Mouse (Mus musculus): ENCODE measurements at regions not wholly inside any gene's neighbourhood (a gene's known extent, or its start where the extent isn't known, plus 50 kb on each side); places are given as distances from the start of the nearest gene placed in this dataset.

DNA sequence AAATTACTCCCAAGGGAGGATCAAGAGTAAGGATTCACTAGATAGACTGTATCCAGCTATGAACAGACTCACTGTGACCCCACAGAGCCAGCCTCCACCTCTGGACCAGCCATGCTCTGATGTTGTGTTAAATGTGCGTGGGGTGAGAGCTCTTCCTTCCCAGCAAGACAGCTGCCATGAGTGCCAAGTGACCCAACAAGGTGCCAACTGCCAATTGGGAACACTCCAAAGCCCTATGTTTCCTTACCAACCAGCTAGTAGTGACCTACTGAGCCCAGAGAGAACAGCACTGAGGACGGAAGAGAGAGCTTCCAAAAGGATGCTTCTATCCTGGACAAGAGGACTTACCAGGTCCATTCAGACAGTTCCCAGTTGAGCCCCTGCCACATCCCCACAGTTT lies 241.3 kb upstream of the Pabpc6 start:
- Histone ChIP-seq H3K4me3 (no peak overlapping the region), H3K27ac (no peak overlapping the region)
- DNase-seq = no peak
- intact Hi-C loops (cut with DNase I) = no loop called here
- TF ChIP-seq CTCF (IDR thresholded peaks at IDR 0.05) = no peak

GRCm38 (mm10) chr17:9907077-9907476 lies 237.6 kb upstream of the Pabpc6 start:
- H3K27ac ChIP-seq = no peak overlapping the region
- TF ChIP-seq CTCF (IDR thresholded peaks at IDR 0.05) = no peak
- intact Hi-C loops (cut with DNase I) = no loop called here
- DNase-seq = no peak
- H3K4me3 ChIP-seq = no peak overlapping the region

DNA sequence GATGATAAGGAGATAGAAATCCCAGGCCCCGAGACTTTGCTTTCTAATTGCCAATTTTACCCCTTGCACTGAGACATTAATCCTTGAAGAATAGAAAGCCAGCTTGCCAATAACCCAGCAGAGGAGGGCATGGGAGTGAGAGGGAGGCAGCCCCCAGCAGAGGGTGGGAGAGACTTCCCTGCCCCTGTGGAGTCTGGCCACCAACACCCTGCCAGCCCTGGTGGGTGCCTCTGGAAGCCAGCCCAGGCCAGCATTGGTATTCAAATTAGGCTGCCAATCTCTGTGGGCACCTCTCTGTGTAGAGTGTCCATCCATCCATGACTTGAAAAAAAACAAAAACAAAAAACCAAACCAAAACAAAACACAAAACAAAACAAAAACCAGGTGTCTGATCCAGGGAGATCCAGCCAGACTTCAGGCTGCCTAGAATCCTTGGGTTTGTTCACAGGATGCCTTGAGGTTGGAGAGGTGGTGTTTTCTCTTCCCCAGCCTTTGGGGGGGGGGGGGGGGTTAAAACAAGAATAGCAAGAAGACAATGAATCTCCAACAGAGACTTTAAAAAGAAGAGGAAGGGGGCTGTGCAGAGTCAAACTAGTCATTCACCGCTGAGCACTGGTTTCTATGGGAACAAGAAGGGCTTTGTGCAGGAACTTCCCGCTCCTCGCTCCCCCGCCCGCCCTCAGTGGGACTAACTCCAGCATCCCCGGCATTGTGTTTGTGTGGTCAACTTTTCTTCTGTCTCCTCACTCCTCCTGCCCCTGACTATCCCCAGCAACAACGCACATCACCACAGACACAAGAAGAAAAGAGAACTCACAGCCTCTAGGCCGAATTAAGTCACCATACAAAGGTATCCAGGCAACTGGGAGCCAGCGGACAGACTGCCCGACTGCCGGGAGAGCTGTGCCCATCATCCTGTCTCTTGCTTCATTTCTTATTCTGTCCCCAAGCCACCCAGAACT lies 236.3 kb upstream of the Pabpc6 start:
- peak overlapping the region; percentile 38 for H3K4me3 ChIP-seq
- intact Hi-C loops (cut with DNase I) = no loop called here
- peak; percentile 35 for DNase-seq
- TF ChIP-seq CTCF (IDR thresholded peaks at IDR 0.05) = no peak
- no peak overlapping the region for H3K27ac ChIP-seq

- no peak overlapping the region for H3K4me3 ChIP-seq
- TF ChIP-seq CTCF (IDR thresholded peaks at IDR 0.05) = no peak
- intact Hi-C loops (cut with DNase I) = no loop called here
- H3K27ac ChIP-seq = no peak overlapping the region
- DNase-seq = no peak
Measured at GRCm38 (mm10) chr17:9904525-9904991, 235.0 kb upstream of the Pabpc6 start.

DNA sequence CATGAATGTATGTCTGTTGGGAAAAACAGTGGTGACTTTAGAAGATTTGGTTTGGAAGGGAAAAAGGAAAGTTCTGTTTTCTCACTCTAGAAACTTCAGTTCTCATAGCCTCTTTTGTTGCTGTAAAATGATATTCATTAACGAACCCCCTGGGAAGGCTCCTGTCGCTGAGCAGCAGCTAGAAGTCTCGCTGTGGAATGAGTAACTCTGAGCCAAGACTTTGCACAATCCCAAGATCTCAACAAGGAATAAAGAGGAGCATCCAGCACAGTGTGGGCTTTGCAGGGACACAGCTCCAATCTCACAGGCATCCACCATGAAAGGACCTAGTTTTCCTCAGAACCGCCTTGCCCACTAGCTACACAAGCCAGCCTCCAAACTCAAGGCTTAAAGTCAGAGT lies 233.8 kb upstream of the Pabpc6 start:
- Histone ChIP-seq H3K4me3 (no peak overlapping the region), H3K27ac (no peak overlapping the region)
- intact Hi-C loops (cut with DNase I) = no loop called here

DNA sequence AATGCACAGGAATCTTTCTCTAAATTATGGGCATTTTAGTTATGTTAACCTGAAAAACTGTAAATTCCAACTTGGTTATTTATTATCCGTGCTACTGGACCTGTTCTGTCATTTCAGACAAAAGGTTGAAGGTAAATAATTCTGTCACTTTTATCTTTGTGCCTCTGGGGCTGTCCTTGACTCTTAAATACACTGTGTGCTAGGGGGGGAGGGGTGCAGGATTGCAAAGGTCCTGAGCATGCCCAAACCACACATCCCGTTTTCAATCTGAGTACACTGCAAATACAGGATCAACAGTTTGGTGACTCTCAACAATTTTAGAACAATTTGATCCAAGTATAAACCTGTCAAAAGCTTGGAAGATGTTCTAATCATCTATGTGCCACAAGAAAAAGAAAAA lies 227.4 kb upstream of the Pabpc6 start:
- Histone ChIP-seq H3K27ac (peak overlapping the region; percentile 91; the same call in 1 of the 2 replicates), H3K4me3 (no peak overlapping the region)
- TF ChIP-seq CTCF (IDR thresholded peaks at IDR 0.05) = no peak
- intact Hi-C loops (cut with DNase I) = loop anchor here (10.0 kb wide), 1 partner anchor 598 kb away; no protein-coding TSS in a partner anchor
- no peak for DNase-seq

More for the DNA sequence above, 233.8 kb upstream of the Pabpc6 start:
- DNase-seq = no peak
- TF ChIP-seq CTCF (IDR thresholded peaks at IDR 0.05) = no peak

GRCm38 (mm10) chr17:9895686-9896082 lies 226.2 kb upstream of the Pabpc6 start:
- Histone ChIP-seq H3K4me3 (peak overlapping the region; percentile 25; the same call in 1 of the 2 replicates), H3K27ac (peak overlapping the region; percentile 91)
- TF ChIP-seq CTCF (IDR thresholded peaks at IDR 0.05) = no peak
- peak; percentile 52 for DNase-seq
- intact Hi-C loops (cut with DNase I) = loop anchor here (2.0 to 10.0 kb wide), 3 partner anchors 137 to 599 kb away; no protein-coding TSS in a partner anchor

DNA sequence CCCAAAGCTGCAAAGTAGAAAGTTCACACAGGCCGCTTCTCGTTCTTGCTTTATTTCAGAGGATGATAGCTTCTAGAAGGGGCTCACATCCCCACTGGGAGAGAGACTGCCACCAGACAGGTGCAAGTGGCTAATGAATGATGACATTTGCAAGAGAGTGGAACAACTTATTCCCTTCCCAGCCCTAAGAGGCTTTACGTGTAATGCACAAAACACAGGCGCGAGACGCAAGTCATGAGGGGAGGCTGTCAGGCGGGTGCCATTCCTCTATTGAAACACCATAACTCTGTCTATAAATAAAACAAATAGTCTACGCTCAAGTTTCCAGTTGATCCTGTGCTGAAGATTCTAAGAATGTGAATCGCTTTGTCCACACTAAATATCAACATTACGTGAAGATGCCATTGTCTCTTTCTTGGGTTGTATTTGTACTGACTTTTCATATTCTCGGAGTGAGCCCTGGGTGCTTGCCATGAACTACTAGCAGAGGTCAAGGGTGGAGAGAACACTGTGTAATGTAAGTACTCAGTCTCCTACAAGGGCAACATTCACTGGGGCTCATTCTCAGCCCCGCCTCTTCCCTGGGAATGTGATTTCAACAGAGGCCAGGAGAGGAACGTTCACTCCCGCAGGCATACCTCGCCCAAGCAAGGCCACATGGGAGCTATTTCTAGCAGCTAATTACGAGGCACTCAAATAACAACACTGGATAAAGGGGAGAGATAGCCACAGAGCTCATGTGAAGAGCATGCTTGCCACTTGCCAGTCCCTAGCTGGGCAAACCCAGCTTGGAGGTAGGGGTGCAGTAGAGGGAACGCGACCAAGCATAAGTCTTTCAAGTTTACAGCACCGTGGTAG lies 225.5 kb upstream of the Pabpc6 start:
- DNase-seq = peak; percentile 86
- TF ChIP-seq CTCF (IDR thresholded peaks at IDR 0.05) = no peak
- Histone ChIP-seq H3K4me3 (peak overlapping the region; percentile 25; the same call in 1 of the 2 replicates), H3K27ac (peak overlapping the region; percentile 91)
- intact Hi-C loops (cut with DNase I) = loop anchor here (2.0 to 10.0 kb wide), 3 partner anchors 136 to 600 kb away; no protein-coding TSS in a partner anchor

- H3K4me3 ChIP-seq = no peak overlapping the region
- intact Hi-C loops (cut with DNase I) = loop anchor here (2.0 to 10.0 kb wide), 4 partner anchors 129 to 601 kb away; no protein-coding TSS in a partner anchor
- H3K27ac ChIP-seq = peak overlapping the region; percentile 91
- peak; percentile 38 for DNase-seq
- peak; percentile 60 for TF ChIP-seq CTCF (IDR thresholded peaks at IDR 0.05)
Measured at GRCm38 (mm10) chr17:9893966-9894365, 224.4 kb upstream of the Pabpc6 start.

- no peak for DNase-seq
- no peak for TF ChIP-seq CTCF (IDR thresholded peaks at IDR 0.05)
- intact Hi-C loops (cut with DNase I) = loop anchor here (2.0 to 10.0 kb wide), 2 partner anchors 128 to 602 kb away; no protein-coding TSS in a partner anchor
- H3K27ac ChIP-seq = peak overlapping the region; percentile 20; the same call in 1 of the 2 replicates
- H3K4me3 ChIP-seq = no peak overlapping the region
Measured at GRCm38 (mm10) chr17:9892776-9893175, 223.3 kb upstream of the Pabpc6 start.

DNA sequence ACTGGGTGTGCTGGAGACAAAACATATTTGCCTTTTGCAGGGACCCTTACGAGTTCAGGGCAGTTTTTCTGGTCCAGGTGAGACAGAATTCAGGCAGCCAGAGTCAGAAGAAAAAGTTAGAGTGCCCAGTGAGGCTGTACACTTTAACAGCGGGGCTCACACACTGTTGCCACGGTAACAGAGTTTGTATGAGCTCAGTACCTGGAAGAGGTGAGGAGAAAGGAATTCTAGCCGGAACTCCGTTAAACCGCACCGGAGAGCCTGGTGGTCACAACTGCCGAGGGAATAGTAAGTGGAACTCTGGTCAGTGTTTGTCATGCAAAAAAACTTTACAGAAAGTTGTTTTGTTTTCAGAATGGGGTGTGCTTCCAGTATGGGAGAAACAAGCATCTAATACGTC lies 222.6 kb upstream of the Pabpc6 start:
- DNase-seq = no peak
- intact Hi-C loops (cut with DNase I) = loop anchor here (2.0 to 10.0 kb wide), 2 partner anchors 127 to 603 kb away; no protein-coding TSS in a partner anchor
- Histone ChIP-seq H3K27ac (no peak overlapping the region), H3K4me3 (no peak overlapping the region)
- TF ChIP-seq CTCF (IDR thresholded peaks at IDR 0.05) = no peak

DNA sequence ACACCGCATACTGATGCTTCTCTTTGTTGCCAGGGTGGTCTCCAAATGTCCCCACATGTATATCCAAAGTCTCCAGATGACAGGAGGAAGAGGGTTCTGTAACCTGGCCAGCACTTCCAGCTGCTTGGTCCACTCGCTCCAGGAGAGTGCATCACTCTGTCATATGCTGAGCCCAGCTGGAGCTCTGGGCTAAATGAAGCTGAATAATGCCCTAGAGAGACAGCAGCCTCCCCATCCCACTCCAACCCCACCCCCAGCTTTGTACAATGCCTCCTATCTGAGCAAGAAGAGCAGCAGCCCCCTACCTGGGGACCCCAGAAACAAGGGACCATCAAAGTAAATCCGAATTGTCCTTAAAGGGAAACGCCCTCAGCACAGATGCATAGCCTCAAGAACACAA lies 219.0 kb upstream of the Pabpc6 start:
- DNase-seq = no peak
- H3K4me3 ChIP-seq = no peak overlapping the region
- no peak for TF ChIP-seq CTCF (IDR thresholded peaks at IDR 0.05)
- intact Hi-C loops (cut with DNase I) = no loop called here
- H3K27ac ChIP-seq = no peak overlapping the region

Data from gastrocnemius, adult 2 months (tissue).